Mouse (Mus musculus) layer of hippocampus, postnatal 25 days (tissue): Measurements from ENCODE around the gene Osgin1. TPM values are rescaled to one million over a fixed set of nuclear protein-coding genes. Genes with fewer than 3 reads are reported as not detected.

Source experiments
- DNase-seq, 2 experiments: peaks; one replicate each; pipeline ENCODE4 v3.0.0; 2022; ENCODE audit warnings: mixed read lengths in 2 of 2, low spot score in 1 of 2; ENCODE audit errors: extremely low spot score in 1 of 2
- total RNA-seq, 2 experiments: library from RNA; stranded (reverse); gene quantifications; 2 replicates each; pipeline ENCODE4 v1.2.3; 2021

Gene Osgin1
- total RNA-seq = under 1 TPM; 0.42 to 0.49 TPM

DNA sequence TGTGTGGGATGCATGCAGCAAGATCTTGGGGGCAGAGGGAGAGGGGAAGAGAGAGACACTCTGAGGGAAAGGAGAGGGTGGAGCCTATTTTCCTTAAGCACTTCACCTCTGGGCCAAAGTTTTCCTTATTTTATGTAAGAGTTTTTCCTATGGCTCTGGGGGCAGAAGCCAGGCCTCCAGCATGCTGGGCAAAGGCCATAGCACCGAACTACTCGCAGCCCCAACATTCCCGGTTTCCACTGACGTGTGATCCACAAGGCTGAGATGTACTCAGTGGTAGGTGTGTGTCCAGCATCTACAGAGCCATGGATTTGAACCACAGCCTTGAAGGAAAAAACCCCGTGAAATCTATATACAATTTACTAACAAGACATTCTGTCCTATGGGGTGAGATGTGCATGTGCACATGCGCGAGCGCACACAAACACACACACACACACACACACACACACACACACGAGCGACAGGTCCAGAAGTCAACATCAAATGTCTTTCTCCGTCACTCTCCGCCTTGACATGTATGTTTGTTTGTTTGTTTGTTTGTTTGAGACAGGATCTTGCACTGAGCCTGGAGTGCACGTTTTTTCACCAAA lies at the start of gene Osgin1:
Gene Osgin1 (plus strand): TSS at position 543 of the 593 bp plus-strand sequence.
- DNase-seq = no peak

DNA sequence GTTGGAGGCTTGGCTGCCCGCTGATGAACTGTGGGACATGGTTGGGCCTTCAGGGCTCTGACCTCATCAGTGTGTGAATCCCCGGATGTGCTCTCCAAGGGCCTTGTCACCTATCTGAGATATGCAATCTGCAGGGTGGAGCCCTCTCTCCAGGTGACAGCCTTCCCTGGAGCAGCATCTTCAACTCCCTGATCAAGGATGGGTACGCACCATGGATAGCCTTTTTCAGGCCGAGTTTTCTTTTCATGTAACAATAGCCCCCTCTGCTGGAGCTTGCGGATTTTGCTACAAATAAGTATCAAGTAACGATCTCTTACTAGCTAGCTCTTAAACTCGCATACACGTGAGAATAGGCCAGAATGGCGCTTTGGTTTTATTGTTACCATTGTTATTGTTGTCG lies 49.4 kb upstream of the Osgin1 start:
- DNase-seq = peak; percentile 62 to 86

DNA sequence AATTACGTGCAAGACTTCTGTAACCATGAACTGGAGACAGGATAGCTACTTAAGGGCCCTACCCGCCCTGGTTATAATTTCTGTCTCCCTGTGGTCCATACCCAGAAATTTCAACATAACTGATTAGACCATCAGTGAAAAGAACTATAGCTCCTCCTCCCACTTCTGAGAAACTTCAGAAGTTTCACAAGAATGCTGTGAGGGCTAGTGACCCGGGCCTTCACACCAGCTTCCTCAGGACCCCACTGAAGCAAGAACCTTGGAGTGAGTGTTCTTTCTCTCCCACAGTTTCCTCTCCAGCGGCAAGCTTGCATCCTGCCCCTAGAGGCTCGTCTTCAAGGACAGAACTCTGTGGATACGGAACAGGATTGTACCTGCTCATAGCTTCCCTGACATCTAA lies 48.1 kb upstream of the Osgin1 start:
- no peak for DNase-seq

DNA sequence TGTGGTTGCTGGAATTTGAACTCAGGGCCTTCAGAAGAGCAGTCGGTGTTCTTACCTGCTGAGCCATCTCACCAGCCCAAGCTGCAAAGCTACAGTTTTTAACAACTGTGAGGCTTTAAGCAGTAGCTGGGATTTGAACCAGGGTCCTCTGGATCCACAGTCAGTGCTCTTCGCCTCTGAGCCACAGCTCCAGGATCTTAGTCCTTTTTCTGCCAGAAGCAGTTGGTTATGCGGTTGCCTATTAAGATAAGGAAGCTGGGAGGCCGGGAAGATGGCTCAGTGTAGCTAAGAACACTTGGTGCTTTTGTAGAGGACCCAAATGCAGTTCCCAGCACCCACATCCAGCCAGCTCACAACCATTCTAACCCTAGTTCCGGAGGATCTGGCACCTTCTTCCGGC lies 46.9 kb upstream of the Osgin1 start:
- DNase-seq = no peak

DNA sequence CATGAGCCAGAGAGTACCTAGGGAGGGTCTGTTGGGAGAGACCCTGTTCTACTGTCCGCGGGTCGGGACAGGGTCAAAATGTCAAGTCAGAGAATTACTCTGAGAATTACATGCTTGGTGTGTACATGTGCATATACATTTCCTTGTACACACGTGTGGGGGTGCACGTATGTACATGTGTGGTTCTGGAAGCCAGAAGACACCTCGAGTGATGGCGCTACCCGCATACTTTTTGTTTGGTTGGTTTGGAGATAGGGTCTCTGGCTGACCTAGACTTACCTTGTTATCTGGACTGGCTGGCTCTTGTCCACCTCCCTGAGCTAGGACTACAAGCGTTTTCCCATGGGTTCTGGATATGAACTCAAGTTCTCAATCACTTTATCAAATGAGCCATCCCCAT lies 39.8 kb upstream of the Osgin1 start:
- no peak for DNase-seq

DNA sequence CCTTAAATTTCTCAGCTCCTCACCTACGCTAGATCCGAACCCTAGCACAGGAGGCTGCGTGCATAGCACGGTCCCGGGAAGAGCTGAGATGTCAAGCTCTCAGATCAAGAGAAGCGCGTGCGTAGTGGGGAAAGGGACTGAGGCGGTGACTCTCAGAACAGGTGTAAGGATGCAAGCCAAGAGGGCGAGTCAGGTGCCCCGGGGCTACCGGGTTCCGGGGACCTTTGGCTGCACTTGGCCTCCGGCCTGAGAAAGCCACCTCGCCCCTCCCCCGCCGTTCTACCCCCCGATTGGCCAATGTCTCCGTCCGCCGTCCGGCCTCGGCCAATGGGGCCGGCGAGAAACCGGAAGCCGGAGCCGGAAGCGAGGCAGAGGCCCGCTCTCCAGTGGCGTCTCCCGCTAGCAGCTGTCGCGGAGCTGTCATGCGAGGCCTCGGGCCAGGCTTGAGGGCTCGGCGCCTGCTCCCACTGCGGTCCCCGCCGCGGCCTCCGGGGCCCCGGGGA lies 39.3 kb upstream of the Osgin1 start, which contains the start of gene Mlycd:
Gene Mlycd (plus strand): TSS at position 355 of the 503 bp plus-strand sequence.
- peak; percentile 79 to 84 for DNase-seq

DNA sequence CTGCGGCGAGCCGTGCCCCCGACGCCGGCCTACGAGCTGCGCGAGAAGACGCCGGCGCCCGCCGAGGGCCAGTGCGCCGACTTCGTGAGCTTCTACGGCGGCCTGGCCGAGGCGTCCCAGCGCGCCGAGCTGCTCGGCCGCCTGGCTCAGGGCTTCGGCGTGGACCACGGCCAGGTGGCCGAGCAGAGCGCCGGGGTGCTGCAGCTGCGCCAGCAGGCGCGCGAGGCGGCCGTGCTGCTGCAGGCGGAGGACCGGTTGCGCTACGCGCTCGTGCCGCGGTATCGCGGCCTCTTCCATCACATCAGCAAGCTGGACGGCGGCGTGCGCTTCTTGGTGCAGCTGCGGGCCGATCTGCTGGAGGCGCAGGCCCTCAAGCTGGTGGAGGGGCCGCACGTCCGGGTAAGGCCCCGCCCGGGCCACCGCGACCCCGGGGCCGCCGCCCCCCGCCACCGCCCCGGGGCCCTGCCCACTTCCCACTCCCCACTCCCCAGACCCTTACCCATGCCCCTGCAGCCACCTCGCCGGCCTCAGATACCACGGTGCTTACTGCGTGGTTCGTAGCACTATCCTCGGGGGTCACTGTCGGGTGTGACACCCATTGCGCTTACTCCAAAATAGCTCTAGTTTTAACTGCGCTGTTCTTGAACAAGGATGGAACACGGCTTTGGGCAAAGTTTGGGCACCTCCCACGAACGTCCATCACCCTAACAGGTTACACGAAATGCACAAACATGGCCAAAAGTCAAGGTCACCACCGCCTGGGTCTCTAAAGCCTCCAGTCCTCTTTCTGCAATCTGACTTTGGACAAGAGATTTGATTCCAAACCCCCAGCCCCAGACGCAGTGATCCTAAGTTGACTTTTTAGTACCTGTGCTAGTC lies 38.6 kb upstream of the Osgin1 start:
- no peak for DNase-seq

DNA sequence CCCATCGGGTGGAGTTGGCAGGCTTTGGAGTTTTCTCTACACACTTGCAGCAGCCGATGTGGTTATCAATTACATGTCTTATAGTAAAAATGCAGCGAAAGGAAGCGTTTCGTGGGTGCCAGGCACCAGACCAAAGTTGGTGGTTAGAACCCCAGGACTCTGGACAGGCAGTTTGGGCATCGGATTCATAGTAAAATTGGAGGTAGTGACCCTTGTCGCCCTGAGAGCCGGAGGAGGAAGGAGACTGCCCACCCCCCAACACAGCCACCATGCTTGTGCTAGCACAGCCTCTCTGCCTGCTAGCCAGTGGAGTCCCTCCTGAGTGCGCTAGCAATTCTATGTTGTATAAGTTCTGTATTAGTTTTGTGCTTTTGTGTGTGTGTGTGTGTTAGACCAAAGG lies 35.4 kb upstream of the Osgin1 start:
- no peak for DNase-seq

DNA sequence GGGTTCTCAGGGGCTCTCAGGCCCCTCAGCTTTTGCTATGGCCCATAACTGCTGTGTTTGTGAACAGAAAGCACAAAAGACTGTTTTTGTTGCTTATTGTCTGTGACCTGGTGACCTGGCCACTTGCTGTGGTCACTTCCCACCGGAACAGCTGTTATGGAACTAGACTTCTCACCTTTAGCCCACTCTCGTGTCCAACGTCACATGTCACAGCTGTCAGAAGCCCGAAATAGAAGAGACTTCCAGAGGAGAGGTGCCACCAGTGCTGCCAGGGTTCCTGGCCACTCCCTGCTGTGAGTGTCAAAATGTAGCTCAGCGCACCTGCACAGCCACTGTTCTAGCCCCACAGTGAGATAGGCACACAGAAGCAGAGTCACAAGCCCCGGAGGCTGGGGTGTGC lies 34.7 kb upstream of the Osgin1 start:
- no peak for DNase-seq

DNA sequence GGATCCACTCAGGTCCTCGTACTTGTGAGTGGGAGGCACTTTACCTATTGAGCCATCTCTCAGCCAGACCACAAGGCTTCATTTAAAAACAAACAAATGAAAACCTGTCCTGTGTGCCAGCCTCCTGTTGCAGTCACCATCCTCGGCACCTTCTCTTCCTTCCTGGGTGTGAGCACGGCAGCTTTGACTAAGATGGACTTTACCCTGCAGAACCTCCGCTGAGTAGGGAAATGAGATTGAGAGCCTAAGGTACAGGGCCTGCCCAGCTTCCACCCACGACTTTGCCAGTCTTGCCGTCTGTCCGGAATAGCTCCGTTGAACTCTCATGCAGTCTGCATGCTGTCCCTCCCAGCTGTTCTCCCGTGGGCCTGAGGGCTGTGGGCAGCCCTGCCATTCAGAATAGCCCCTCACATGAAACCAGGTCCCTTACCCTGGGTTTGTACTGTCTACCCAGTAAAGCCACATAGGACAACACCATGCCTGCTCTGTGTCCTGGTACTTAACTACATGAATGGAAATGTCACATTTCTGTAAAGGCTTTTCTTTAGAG lies 33.7 kb upstream of the Osgin1 start:
- no peak for DNase-seq

DNA sequence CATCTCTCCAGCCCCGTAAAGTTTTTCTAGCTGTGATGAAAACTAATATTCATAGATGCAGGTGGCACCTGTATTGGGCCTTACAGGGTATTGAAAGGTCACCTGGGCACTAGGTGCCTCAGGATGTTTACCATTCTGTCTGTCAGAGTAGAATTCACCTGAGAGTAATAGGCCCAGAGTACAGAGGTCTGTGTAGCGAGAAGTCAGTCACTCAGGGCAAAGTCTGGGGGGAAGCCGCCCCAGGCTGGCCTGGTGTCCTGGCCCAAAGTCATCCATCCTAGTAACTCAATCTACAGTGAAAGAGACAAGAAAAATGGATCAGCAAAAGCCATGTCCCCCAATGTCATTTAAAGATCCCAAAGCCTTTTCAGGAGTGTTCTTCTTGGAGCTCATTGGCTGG lies 33.0 kb upstream of the Osgin1 start:
- DNase-seq = no peak

DNA sequence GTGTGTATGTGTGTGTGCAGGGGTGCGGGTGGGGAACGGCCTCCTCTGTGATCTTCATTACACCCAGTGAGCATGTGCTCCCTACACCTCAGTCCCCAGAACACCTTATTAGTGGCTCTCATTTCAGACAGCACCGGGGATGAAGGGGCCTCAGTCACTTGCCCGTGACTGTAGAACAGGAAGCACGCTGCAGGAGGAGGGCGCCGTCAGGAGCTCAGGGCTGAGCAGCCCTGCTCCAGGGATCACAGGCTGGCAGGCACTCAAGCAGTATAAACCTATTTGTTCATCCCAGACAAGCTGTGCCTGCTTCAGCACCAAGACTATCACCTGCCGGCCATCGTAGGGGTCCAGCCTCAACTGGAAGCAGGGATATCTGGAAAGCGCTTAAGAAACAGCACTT lies 30.0 kb upstream of the Osgin1 start:
- DNase-seq = no peak

DNA sequence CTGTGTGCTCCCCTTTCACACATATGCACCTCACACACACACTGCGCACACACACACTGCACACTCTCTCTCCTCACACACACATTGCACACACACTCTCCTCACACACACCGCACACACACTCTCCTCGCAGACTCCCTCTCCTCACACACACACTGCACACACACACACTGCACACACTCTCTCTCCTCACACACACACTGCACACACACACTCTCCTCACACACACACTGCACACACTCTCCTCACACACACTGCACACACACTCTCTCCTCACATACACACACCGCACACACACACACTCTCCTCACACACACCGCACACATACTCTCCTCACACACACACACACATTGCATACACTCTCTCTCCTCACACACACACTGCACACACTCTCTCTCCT lies 29.3 kb upstream of the Osgin1 start:
- DNase-seq = no peak

DNA sequence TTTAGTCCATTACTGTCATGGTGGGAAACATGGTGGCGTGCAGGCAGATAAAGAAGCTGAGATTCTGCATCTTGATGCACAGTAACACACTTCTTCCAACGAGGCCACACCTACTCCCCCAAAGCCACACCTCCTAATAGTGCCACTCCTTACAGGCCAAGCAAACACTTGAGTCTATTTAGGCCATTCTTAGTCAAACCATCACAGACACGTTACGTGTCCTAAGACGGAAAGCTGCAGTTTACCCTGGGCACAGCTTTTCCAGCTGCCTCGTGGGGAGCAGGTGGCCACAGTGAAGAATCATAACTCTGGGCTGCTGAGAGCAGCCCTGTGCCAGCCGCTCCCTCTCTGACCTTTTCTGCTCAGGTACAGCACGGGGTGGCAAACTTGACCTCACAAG lies 25.6 kb upstream of the Osgin1 start:
- DNase-seq = no peak

DNA sequence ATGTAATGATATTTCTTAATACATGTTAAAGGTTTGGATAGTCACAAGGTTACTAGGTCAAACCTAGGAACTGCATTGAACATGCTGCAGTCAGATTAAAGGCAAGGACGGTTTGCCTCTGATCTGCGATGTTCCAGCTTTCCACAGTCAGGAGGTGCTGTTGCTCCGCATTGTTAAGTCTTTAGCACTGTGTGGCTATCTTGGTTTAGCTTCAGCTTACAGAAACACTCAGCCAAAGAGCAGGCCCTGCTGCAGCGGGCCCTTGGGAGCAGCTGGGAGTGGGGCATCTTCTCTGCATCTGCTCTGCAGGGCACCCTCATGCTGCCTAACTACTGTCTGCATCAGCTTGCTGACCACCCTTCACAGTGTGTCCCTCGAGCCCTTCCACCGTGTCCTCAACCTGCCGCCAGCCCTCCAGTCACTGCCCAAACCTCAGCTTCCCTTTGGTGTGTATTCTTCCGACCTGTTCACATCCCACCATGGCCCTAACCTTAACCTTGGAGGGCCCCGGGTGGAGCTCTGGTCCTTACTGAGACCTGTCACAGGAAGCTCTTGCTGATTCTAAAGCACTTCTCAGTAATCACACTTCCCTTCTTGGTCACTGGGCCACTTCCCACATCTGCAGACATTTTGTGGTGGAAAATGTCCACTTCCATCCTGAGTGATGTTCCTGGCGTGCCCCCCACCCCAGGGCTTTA lies 21.7 kb upstream of the Osgin1 start:
- no peak for DNase-seq

DNA sequence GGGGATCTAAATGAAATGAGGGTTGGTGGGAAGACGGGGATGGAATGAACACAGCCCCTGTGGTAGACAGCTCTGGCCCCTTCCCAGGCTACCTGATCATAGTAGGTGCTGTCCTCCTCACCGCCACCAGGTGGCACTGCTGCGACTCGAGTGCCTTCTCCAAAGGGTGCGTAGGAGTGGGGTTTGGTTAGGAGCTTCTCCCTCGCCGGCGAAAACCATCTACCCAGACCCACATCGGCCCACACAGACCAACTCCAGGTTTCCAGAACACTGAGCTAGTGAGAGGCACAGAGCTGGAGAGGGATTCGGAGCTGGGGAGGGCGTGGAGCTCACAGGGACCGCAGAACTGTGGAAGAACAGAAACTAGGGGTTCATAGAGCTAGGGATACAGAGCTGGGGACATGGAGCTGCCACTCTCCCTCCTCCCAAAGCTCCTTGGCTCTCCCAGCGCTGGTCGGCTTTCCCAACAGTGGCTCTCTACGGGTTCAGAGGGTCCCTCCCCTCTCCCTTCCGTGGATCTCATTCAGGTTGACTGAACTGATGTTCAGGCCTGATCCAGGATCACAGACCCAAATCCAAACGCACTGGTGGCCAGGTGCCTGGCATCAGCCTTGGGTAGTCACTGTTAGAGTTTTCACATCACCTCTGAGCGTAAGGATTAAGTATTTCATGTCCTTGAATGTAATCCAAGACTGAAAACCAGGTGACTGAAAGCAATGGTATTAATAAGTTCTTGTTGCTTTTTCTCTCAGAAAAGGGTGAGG lies 21.0 kb upstream of the Osgin1 start:
- peak; percentile 65 to 87 for DNase-seq

DNA sequence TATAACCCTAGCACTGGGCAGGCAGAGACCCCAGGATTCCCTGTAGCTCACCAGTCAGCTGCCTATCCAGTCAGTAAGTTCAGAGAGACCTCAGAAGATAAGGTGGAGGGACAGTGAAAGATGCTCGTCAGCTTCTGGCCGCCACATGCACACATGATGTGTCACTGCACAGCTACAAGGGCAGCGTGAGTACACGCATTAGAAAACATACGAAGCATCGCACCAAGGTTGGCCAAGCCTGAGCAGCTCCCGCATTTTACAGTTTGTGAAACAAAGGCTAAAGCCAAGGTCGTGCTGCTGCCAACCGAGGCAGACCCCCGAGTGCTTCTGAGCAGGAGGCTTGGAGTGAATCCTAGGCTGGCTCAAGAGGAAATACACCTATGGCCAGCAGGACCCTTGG lies 20.3 kb upstream of the Osgin1 start:
- DNase-seq = no peak

DNA sequence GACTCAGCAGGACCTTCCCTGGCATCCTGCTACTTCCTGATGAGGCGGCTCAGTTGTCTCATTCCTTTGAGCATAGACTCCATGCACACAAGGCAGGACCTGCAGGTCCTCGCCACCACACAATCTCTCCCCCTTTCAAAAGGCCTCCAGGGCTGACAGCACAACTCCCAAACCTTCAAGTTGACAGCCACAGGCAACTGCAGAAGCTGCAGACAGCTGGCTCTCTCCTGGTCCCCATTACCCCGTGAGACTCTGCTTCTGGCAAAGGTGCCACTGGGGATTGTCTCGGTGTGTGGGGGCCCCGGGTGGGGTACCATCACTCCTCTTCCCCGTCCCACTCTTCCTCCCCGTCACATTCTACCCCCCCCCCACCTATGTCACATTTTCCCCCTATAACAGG lies 13.6 kb upstream of the Osgin1 start:
- DNase-seq = no peak

DNA sequence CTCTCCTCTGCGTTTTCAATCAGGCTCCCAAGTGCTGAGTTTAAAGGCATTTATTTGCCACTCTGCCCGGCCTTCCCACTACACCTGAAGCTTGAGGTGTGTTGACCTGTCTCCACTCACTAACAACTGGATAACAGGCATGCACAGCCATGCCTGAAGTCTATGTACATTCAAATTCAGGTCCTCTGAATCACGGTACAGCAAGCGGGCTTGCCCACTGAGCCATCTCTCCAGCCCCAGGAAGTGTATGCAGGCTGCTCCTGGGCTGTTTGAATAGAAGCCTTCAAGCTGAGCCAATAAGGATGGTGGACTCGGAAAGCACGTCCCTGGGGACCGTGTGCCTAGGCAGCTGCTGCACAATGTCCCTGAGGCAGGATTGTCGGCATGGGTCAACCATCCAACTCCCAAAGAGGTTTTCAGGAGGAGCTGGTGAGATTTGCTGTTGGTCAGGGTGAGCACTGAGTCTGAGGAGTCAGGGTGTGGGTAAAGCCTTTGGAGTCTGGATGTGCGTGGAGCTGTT lies 12.3 kb upstream of the Osgin1 start:
- no peak for DNase-seq

DNA sequence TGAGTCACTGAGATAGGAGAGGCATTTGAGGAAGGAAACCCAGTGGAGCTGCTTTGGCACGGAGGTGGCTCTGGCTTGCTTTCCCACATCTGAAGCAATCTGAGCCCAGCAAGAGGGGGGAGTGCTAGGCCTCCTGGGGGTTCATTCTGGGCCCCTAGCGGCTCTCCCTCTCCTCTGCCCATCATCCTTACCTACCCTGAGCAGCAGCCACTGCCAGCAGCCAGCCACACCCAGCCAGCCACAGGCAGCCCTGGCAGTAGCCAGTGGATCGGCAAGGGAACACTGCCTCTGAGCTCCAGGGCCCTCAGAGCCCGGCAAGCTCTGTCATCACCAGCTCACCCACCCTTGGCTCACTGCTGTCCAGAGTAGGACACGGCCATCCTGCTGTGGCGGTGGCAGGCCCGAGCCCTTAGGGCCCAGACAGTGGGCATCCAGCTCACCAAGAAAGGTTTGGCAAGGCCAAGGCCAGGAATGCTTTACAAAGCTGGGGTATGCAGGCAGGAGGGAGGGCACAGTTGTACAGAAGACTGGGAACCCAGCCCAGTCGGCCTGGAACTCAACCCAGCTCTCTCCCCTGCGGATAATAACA lies 11.7 kb upstream of the Osgin1 start:
- DNase-seq = no peak
